Mouse (Mus musculus) liver, adult 2 months (tissue): ENCODE measurements around the gene Alg12.

Experiments
- CTCF ChIP-seq: fragments of 200-500 bp; IDR thresholded peaks from 2 replicates; pipeline ENCODE4 v1.5.1; 2011; ENCODE audit warnings: low read depth, low read length, control low read depth
- POLR2A ChIP-seq: fragments of 200-500 bp; IDR thresholded peaks from 2 replicates; pipeline ENCODE4 v1.6.1; 2011; ENCODE audit warnings: low read length, control low read depth; ENCODE audit not compliant: insufficient read depth; ENCODE audit errors: extremely low read depth

DNA sequence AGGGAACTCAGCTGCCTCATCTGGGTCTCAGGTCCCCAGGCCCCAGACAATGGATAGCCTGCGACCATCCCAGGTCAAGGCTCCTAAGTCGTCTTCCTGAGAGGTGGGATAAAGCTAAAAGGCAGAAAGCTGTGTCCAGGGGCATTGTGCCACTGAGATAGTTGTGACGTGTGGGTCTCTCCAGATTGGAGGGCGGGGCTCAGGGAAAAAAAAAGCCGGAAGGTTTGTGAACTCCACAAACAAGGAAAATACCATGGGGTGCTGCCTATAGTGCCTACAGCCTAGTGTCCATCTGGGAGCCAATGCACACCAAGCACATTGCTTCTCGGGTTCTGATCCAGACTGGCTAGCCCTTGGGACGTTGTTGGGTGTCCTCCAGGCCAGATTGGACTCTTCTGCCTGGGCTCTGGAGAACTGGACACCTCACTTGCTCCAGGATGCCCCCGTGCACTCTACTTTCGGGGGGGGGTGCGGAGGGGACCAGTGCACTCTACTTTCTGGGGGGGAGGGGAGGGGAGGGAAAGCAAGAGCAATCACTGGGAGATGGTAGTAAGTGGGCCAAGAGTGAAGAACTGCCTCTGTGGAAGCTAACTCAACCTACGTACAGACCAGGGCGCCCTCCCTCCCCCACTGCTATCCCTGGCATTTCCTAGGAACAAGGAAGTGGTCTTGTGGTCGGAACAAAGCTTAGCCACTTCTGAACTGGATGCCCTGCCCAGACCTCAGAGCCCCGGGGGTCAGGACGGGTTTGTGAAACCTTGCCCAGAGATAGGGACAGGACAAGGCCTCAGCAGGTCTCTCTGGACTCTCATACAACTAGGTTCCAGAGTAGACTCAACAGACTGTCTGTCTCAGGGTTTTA lies 36.1 kb upstream of the Alg12 start:
- TF ChIP-seq CTCF (no peak), POLR2A (no peak)
